Mouse (Mus musculus) small intestine, adult 2 months (tissue): Measurements from ENCODE around the gene Grm2. TPM values are rescaled to one million over a fixed set of nuclear protein-coding genes. Genes with fewer than 3 reads are reported as not detected.
"Not testable (repeated sequence)": the region's sequence is repeated elsewhere in the genome, so short reads cannot be mapped to it uniquely, and the experiment has no call there.

Experiments used
- H3K27ac ChIP-seq: fragments of 200-500 bp; 2 replicates; pipeline ENCODE4 v1.5.1; 2012; ENCODE audit warnings: low read depth, low read length, control low read depth, inconsistent platforms; ENCODE audit not compliant: insufficient read depth
- H3K27me3 ChIP-seq: fragments of 200-500 bp; 2 replicates; pipeline ENCODE4 v1.6.1; 2012; ENCODE audit warnings: mild to moderate bottlenecking, moderate library complexity, low read length, inconsistent platforms; ENCODE audit not compliant: control insufficient read depth, insufficient read depth
- H3K36me3 ChIP-seq: fragments of 200-500 bp; 2 replicates; pipeline ENCODE4 v1.6.1; 2012; ENCODE audit warnings: mild to moderate bottlenecking, low read length, control low read depth, inconsistent platforms; ENCODE audit not compliant: control insufficient read depth, insufficient read depth
- H3K4me1 ChIP-seq: fragments of 200-500 bp; 2 replicates; pipeline ENCODE4 v1.6.1; 2012; ENCODE audit warnings: low read length, inconsistent platforms, mixed read lengths; ENCODE audit not compliant: control insufficient read depth, insufficient read depth, insufficient read length
- H3K4me3 ChIP-seq: fragments of 200-500 bp; 2 replicates; pipeline ENCODE4 v1.5.1; 2012; ENCODE audit warnings: low read depth, mild to moderate bottlenecking, control low read depth, inconsistent platforms, low read length, moderate library complexity
- CTCF ChIP-seq: fragments of 200-500 bp; IDR thresholded peaks from 2 replicates; pipeline ENCODE4 v1.5.1; 2012; ENCODE audit warnings: low read depth, mild to moderate bottlenecking, control low read depth, inconsistent platforms, low read length, moderate library complexity, mixed read lengths; ENCODE audit not compliant: insufficient replicate concordance, insufficient read length; ENCODE audit errors: extremely low read depth
- POLR2A ChIP-seq: fragments of 200-500 bp; IDR thresholded peaks from 2 replicates; pipeline ENCODE4 v1.6.1; 2012; ENCODE audit warnings: low read depth, mild to moderate bottlenecking, control low read depth, inconsistent platforms, low read length, moderate library complexity
- WGBS: fragments of 180-500 bp; shearing (Covaris S2); methylation state at CpG from one replicate; pipeline ENCODE4 v1.1.7; 2018; 5-methylcytosine and 5-hydroxymethylcytosine counted together
- polyA plus RNA-seq: library from polyadenylated mRNA; depleted of rRNA; stranded (reverse); fragments of >200 nt; gene quantifications from 2 replicates; pipeline ENCODE4 v1.2.3, GENCODE M21; 2012

Grm2 gene
- polyA plus RNA-seq, 1 experiment = 0.14 TPM

GRCm38 (mm10) chr9:106632185-106632584 is 23.7 kb downstream of the Grm2 start:
- H3K27ac ChIP-seq = no peak overlapping the region
- H3K27me3 ChIP-seq = no peaks in the 10 kb centered on the region
- no peaks in the 10 kb centered on the region for H3K4me1 ChIP-seq
- no peak overlapping the region for H3K4me3 ChIP-seq
- WGBS = 48% methylated on average over 5 of the region's 5 CpGs
- H3K36me3 ChIP-seq = no peaks in the 10 kb centered on the region
- no peak for TF ChIP-seq CTCF
- TF ChIP-seq POLR2A = no peak

DNA sequence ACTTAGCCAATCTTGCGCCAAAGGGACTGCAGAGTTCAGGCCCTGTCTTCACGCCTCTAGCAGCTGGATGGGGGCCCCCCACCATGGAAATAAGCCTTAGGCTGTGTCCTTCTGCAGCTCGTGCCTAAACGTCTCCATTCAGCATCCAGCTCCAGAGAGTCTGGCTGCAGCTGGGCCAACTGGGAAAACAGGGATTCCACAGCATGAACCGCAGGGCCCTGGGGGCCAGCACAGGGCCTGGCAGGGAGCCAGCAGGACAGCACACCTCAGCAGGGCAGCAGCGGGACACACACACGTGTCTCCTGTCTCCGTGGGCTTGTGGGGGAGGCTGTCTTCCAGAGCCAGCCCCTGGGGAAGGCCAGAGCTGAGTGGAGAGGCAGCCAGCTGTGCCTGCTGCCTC is 28.1 kb downstream of the Grm2 start:
- H3K4me3 ChIP-seq, H3K4me1 ChIP-seq, H3K36me3 ChIP-seq, H3K27ac ChIP-seq, H3K27me3 ChIP-seq: not testable (repeated sequence)
- WGBS = 23% methylated on average over 8 of the region's 8 CpGs

DNA sequence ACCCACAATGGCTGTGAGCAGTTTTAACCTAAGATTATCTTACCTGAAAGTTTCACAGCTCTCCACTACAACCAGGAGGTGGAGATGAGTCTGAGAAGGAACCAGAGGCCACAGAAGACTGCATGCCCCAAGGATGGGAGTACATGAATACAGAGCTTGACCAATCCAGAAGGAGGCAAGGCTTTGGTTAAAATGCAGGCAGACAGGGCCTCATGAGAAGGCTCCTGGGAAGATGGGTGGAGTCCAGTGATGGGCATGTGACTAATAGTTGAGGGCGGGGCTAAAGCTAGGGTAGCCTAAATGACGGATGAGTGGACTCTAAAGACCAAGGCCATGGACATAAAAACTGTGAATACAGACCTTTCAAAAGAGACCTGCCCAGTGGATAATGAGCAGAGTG is 29.6 kb downstream of the Grm2 start, which contains the start of gene Iqcf6:
TSS of gene Iqcf6 (plus strand) at position 301 of the 400 bp plus-strand sequence.
- no peaks in the 10 kb centered on the region for H3K36me3 ChIP-seq
- WGBS = 60% methylated on average over 2 of the region's 2 CpGs
- TF ChIP-seq CTCF = no peak
- no peak for TF ChIP-seq POLR2A
- H3K4me3 ChIP-seq = no peak within 1 kb of the TSS
- no peaks in the 10 kb centered on the region for H3K4me1 ChIP-seq
- no peaks in the 10 kb centered on the region for H3K27me3 ChIP-seq
- no peak within 1 kb of the TSS for H3K27ac ChIP-seq

GRCm38 (mm10) chr9:106617496-106617895 is 38.4 kb downstream of the Grm2 start:
- no peak overlapping the region for H3K27ac ChIP-seq
- no peaks in the 10 kb centered on the region for H3K27me3 ChIP-seq
- H3K4me3 ChIP-seq = no peak overlapping the region
- TF ChIP-seq CTCF (no peak), POLR2A (no peak)
- H3K4me1 ChIP-seq = no peaks in the 10 kb centered on the region
- WGBS = 83% methylated on average over 3 of the region's 3 CpGs
- H3K36me3 ChIP-seq = no peaks in the 10 kb centered on the region

- H3K36me3 ChIP-seq = no peaks in the 10 kb centered on the region
- H3K4me1 ChIP-seq = no peaks in the 10 kb centered on the region
- 52% methylated on average over 9 of the region's 9 CpGs for WGBS
- no peak overlapping the region for H3K4me3 ChIP-seq
- H3K27ac ChIP-seq = no peak overlapping the region
- TF ChIP-seq POLR2A (no peak), CTCF (no peak)
- no peaks in the 10 kb centered on the region for H3K27me3 ChIP-seq
Observed at GRCm38 (mm10) chr9:106616306-106616705, 39.6 kb downstream of the Grm2 start.

DNA sequence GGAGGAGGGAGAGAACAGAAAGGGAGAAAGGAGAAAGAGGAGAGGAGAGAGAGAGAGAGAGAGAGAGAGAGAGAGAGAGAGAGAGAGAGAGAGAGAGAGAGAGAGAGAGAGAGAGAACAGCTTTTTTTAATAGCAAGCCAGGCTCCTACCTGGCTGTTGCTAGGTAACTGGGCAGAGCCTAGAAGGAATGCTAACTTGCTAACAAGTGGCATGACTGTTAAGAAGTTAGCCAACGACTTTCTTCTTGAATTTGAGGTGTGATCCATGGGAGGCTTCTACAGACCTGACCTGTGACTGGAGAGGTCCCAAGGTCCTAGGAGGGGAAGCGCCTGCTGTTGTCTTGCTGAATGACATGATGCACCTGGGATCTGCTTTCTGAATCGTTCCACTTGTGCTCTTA is 41.3 kb downstream of the Grm2 start:
- no peaks in the 10 kb centered on the region for H3K36me3 ChIP-seq
- no peaks in the 10 kb centered on the region for H3K27me3 ChIP-seq
- WGBS = 33% methylated on average over 3 of the region's 3 CpGs
- TF ChIP-seq POLR2A (no peak), CTCF (no peak)
- H3K4me3 ChIP-seq = no peak overlapping the region
- no peaks in the 10 kb centered on the region for H3K4me1 ChIP-seq
- no peak overlapping the region for H3K27ac ChIP-seq

DNA sequence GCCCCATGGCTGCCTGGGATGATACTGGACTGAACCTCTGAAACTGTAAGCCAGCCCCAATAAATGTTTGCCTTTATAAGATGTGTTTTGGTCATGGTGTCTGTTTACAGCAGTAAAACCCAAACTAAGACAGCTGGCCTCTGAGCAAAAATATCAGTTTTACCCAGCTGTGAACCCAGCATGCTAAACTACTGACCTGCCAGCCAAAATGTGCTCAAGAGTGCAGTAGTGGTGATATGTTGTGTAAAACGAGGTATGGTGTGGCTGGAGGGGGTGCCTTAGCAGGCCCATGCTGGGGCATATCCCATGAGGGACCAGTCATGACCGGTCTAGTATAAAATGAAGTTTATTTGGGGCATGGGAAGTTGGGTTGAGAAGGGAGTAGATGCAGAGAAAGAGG is 41.9 kb downstream of the Grm2 start:
- no peaks in the 10 kb centered on the region for H3K36me3 ChIP-seq
- no peak overlapping the region for H3K4me3 ChIP-seq
- no peaks in the 10 kb centered on the region for H3K4me1 ChIP-seq
- H3K27me3 ChIP-seq = no peaks in the 10 kb centered on the region
- 60% methylated on average over 2 of the region's 2 CpGs for WGBS
- no peak overlapping the region for H3K27ac ChIP-seq
- TF ChIP-seq CTCF (no peak), POLR2A (no peak)

DNA sequence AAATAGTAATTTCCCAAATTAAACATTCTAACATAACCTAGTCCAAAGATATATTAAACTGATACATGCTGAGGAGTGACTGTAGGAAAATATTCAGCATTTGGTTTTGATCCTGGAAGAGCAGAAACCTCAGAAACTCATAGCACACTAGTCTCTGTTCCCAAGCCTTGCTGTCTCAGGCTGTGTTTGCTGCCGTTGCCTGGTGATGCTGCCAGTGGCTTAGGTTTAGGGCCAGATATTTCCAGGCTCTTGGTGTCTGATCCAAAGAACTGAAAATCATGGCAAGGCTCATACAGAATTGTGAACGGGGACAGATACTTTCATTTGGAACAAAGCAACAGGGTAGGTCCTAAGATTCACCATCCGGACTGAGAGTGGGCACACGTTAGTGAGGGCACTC is 45.2 kb downstream of the Grm2 start:
- WGBS = 84% methylated on average over 4 of the region's 4 CpGs
- H3K4me1 ChIP-seq = no peaks in the 10 kb centered on the region
- no peaks in the 10 kb centered on the region for H3K27me3 ChIP-seq
- no peaks in the 10 kb centered on the region for H3K36me3 ChIP-seq
- H3K27ac ChIP-seq = no peak overlapping the region
- H3K4me3 ChIP-seq = no peak overlapping the region
- TF ChIP-seq POLR2A = no peak
- TF ChIP-seq CTCF = no peak
